Mouse (Mus musculus) testis, postnatal 14 days (tissue): ENCODE results near the gene Pramef8.
A peak's percentile ranks its signal among the peaks of the same experiment; 100 is the strongest.
"Not testable (repeated sequence)": the region's sequence is repeated elsewhere in the genome, so short reads cannot be mapped to it uniquely, and the experiment has no call there.

ENCODE experiments used
- DNase-seq: peaks from one replicate; pipeline ENCODE4 v3.0.0; 2021; ENCODE audit warnings: low spot score

The Pramef8 gene

DNA sequence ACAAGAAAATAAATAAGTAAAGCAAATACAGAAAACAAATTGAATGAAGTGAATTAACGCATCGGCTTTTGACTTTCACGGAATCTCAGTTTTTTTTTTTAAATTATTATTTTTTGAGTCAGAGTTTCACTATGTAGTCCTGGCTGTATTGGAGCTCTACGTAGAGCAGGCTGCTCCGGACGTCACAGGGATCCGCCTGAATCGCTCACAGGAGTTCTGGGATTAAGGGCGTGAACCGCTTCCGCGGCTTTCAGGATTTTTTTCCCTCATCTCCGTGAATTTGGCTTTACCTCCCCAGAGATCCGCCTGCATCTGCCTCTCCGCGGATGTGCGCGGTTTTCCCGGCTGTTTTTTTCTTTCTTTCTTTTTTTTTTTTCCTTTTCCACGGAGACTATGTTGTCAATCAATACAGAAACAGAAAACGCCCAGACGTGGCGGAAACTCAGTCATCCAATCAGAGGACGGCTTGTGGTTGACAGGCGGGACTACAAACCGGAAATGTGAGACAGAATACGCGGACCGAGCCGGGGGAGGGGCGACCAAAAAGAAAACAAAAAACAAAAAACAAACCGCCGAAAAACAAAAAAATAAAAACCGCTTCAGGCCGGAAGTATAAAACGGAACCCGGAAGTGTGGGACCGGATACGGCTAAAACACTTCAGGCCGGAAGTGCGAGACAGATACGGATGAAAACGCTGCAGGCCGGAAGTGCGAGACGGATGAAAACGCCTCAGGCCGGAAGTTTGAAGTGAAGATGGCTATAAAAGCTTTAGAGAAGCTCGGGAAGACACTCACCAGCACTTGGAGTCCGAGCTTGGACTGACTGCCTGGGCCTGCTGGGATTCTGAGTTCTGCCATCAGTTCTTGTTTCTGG lies at the start of gene Pramef8:
Pramef8 (plus strand) TSS at position 208 of the 874 bp plus-strand sequence.
- DNase-seq, result peak; percentile 88

DNA sequence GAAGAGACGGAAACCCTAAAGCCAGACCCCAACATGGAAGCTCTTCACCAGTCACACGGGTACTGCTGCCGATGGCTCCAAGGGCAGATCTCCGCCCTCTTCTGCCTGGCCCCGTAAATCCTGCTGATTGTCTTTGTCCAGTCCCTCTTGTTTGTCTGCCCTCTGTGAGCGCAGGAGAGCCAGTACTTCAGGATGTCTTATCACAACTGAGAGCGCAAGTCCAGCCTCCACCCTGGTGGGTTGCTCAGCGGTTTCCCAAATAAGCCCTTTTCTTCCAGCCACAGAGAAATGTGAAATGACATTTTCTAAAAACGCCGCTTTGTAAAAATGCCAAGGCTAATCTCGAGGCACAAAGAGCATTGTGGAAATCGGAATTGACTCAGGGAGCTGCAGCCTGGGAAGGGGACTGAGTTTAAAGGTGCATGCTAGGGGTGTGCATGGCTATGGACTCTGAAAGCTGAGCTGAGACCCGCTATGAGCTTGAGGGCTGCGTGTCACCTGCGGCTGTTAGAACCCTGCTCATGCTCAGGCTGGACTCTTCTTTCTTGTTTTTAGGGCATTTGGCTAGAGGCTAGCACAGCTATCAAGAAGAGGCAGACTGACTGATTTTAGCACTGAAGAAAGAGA lies 45.7 kb upstream of the Pramef8 start:
- DNase-seq, result no peak

- DNase-seq, result no peak
Observed at GRCm38 (mm10) chr4:143379480-143379879, 32.7 kb upstream of the Pramef8 start.

- DNase-seq, result no peak
Observed at GRCm38 (mm10) chr4:143379931-143380715, 32.1 kb upstream of the Pramef8 start.

DNA sequence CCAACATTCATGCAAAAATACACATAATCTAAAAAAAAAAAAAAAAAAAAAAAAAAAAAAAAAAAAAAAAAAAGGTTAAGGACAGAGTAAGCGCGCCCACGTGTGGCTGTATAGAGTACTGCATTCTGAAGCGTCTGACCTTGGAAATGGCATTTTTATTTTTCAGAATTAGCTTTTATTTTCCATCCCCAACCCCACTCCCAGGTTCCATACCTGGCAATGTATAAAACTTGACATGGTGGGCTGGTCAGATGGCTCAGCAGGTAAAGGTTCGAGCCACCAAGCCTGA lies 31.6 kb upstream of the Pramef8 start:
- DNase-seq, result no peak

- no peak for DNase-seq
Observed at GRCm38 (mm10) chr4:143382163-143382562, 30.1 kb upstream of the Pramef8 start.

- DNase-seq, result no peak
Observed at GRCm38 (mm10) chr4:143383646-143384045, 28.6 kb upstream of the Pramef8 start.

DNA sequence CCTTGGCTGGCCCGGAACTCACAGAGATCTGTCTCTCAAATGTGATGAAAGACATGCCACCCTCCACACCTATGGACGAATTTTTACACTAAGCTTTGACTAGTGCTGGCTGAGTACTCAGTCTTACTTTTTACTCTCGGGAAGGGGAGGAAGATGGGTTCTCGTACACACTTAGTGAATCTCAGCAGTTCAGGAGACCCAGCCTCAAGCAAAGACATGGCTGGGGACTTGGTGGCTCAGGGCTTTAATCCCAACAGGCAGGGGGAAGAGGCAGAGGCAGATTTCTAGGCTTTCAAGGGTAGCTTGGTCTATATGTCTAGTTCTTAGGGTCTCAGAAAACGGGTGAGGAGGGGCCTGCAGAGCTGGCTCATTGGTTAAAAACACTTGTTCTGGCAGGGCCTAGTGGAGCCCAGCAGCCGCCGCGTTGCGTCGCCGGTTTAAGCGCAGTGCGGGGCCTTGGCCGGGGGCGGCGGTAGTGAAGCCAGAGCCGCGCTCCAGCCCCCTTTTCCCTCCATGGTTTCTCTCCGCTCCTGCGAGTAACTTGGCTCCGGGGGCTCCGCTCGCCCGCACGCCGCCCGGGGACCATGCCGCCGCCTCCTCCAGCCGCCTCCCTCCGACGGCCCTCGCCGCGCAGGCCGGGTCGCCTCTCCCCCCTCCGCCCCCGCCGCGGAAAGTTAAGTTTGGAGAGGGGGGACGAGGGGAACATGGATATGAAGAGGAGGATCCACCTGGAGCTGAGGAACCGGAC lies 23.1 kb upstream of the Pramef8 start:
- peak; percentile 48 for DNase-seq

GRCm38 (mm10) chr4:143394181-143394580 lies 18.0 kb upstream of the Pramef8 start, which contains the start of gene Pramel1:
Gene Pramel1 (plus strand): TSS chr4:143394428.
- peak; percentile 94 for DNase-seq

- no peak for DNase-seq
Observed at GRCm38 (mm10) chr4:143411566-143412218, 534 bp upstream of the Pramef8 start.

GRCm38 (mm10) chr4:143413621-143414020 lies 1.4 kb downstream of the Pramef8 start:
- DNase-seq, result no peak

DNA sequence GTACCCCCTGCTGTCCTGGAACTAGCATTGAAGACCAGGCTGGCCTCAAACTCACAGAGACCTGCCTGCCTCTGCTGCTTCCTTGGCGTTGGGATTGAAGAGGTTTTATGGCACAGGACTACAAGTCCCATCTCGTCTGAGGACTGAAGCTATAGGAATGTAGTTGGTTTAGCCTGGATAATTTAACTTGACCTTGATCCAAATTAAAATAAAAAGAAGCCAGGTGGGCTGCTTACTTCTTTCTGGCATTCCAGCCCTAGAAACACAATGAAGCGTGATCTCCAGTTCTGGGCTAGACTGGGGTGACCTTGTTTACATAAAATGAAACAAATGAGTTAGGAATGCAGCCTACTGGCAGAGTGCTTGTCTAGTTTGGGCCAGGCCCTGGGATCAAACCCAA lies 1.9 kb downstream of the Pramef8 start:
- DNase-seq, result no peak

DNA sequence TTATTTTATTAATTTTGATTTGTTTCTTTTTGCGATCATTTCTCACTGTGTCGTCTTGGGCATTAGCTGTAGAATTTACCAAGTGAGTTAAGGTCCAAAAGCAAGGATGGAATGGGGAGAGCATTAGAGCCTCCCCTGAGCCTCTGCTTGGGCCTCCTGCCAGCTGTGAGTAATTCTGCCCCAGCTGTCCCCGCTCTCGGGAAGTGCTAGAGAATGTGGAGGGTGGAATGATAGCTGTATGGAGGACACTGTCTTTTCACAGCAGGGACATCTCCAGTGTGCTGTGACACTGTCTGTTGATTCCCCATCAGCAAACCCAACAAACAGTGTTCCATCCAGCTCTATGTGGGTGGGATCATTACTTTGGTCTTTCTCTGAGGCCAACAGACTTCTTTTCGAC lies 14.5 kb downstream of the Pramef8 start:
- DNase-seq, result not testable (repeated sequence)

- no peak for DNase-seq
Observed at GRCm38 (mm10) chr4:143450224-143450623, 38.0 kb downstream of the Pramef8 start, which contains the start of gene Oog4. Gene Oog4 (minus strand): TSS chr4:143450324.
